Mouse (Mus musculus) kidney, postnatal 14 days (tissue): ENCODE measurements at regions not wholly inside any gene's neighbourhood (a gene's known extent, or its start where the extent isn't known, plus 50 kb on each side); places are given as distances from the start of the nearest gene placed in this dataset.
A peak's percentile ranks its signal among the peaks of the same experiment; 100 is the strongest.

ENCODE experiments used
- DNase-seq: peaks from one replicate; pipeline ENCODE4 v3.0.0; 2022; ENCODE audit warnings: mixed read lengths

DNA sequence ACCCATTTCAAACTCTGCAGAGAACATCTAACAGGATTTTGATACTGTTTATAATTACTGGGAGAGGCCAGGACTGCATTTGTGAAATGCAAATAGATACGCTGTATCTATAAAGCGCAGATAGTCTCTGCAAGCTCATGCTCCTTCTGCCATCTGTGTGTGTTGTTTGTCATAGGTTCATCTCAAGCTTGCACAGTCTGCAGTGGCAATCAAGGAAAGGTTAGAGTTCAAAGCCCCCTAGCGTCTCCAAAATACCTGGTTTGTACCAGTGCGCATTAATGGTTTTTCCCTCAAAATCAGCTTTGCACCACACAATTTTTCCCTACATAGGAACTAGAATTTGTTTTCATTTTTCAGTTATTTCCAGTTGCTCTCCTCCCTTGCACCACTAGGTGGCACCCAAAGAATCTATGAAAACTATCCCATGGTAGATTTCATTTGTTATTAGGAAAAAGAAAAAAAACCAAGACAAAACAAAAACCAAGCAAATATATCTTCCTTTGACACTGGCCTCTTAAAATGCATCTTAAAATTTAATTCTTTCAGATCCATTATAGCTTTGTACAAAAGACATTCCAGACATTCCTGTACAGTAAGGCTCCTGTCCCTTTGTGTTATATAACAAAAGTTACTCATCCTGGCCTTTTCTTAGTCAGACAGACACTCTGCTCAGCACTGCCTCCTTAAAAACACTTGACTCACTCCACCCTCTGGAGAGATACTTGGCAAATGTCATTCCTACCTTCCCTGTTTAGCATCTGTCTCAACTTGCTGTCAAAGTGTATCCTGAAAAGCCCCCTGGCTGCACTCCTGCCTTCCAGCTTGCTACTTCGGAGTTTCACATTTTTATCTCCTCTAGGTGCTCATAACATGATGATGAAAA, 92.7 kb upstream of the Rap2b start:
- DNase-seq: peak; percentile 40

DNA sequence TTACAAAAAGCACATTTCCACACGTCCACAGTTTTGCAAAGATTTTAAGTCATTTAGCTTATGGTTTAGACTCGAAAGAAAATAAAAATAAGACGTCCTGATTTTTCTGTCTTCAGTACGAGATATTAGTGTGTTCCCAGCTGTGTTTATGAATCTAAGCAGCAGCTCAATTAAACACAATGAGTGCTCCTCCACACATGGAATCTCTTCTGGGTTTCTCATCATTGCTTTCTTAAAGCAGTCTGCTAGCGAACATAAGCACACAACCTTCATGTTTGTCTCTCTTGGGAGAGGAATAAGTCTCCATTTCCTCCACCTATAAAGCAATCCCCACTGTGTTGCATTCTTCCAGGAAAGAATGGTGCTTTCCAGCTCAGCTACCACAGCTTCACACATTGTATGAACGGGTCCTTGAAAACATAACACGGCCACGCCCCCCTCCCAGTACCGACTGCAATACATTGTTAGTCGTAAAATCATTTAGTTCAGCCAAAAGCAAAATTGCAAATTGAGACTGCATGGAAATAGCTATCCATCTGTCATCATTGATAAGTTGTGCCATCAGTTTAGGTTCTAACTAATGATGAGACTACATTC, 75.4 kb upstream of the Rap2b start:
- DNase-seq: no peak

DNA sequence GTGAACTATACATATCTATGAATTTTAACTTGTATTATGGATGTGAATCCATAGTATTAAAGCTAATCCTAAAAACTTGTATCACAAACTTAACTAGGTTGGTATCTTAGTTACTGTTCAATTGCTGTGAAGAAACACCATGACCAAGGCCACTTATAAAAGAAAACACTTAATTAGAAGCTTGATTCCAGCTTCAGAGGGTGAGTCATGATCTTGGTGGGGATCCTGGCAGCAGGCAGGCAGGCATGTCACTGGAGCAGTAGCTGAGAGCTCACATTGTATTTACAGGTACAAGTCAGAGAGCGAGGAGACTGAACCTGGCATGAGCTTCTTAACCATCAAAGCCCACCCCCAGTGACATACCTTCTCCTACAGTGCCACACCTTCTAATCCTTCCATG, 73.2 kb upstream of the Rap2b start:
- DNase-seq: no peak

DNA sequence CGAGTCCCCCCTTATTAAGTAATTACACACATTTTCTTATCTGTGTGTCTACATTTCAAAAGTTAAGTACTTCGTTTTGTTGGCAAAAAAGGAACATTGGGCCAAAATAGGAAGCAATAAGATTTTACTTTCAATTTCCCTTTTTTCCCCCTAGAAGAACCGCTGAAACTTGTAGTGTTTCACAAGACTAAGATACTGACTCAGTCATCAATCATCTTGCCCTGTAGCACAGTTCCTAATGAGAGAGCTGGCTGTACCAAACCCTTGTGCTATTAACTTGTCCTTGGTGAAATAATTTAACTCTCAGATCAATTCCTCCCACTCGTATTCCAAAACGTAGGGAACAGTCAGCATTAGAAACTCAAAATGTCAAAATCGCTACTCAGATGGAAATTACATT, 66.6 kb upstream of the Rap2b start:
- no peak for DNase-seq

DNA sequence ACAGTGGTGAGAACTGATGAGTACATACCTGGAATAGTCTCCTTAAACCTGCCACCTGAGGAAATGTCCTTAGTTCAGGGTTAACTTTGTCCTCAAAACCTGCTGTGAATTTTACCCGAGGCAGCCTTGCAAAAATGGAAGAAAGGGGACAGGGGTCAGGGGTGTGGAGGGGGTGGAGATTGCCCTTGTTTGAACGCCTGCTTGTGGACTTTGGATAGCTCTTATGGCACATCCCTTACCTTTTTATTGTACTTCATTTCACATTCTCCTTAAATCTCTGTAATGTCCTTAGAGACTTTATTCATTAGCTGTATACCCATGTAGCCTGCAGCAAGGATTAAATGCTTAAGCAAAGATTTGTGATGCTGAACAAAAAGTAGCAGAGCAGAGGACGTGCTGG, 64.1 kb upstream of the Rap2b start:
- DNase-seq: no peak

DNA sequence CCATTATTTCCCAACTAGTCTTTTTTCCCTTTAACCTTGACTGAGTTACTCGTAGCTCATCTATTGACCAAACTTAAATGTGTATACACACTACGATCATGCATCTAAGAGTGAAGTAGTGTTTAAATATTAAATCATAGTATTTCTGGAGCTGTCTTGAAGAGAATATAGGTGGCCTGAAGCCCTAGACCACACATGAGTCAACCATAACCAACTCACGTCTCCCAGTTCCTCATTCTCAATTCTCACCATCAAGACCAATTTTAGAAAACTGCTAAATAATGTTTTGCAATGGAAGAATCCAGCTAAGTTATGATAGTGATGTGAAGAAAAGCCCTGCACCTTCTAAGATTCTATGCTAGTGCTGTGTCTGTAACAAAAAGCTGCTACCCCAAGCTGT, 59.2 kb upstream of the Rap2b start:
- DNase-seq: no peak

DNA sequence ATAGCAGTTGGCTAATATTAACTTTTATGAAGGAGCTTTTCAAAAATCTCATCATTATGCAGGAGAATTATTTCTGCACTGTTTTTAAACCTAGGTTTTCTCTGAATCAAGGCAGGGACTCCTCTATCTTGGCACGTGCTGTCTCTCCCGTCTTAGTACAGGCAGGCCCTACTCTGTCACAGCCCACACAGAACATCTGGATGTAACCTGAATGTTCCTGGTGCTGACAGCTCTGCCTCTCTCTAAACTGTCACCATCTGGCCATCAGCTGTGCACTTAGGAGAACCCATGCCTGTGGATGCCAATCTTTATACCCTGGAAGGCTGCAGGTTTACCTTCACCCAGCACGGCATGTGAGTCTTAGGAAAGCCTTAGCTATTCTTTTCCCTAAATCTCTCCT, 58.0 kb upstream of the Rap2b start:
- no peak for DNase-seq

DNA sequence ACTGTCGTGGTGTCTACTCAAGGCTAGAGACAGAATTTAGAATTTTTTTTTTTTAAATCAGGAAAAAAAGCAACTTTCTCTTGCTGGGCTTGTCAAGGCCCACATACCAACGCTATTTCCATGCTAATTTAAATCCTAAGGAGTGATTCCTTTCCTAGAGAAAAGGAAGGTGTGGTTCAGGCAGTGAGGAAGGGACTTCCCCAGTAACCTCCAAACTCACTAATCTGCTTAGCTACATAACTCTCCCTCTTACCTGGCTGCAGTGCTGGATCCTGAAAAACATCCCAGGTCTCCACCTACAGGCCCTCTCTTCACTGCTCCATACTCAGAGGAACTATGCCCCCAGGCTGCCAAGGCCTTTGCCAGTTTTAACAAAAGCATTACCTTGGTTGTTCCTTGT, 55.1 kb upstream of the Rap2b start:
- DNase-seq: no peak

DNA sequence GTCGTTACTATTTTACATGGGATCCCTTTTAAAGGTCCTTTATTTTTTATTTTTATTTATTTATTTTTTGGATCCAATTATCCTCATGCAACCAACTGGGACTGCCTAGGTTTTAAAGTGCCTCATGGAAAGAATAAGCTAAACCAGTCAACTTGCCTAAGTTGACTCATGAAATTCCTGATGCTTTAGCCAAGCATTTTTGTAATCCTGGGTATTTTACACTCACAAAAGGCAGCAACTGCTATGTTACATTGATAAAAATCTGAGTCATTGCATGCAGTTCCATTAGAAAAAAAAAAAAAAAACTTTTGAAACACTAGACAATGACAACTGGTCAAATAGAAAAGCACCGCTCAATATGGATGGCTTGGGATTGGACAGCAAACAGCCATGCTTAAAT, 52.7 kb upstream of the Rap2b start:
- no peak for DNase-seq

DNA sequence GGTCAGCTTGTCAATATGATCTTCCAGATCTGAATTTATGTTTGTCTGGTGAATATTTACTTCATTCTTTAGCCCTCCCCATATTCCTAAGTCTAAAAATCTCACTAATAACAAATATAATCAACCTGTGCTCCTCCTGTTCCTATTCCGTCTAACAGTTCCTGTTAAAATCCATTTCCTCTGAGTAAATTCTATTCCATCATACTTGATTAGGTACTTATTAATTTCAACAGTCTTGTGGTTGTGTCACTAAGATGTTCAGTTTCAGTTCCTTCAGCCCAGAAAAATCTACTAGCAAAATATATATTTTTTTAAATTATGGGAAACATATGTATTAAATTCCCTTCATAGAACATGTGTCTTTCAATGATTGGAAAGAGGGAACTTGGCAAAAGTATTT, 52.2 kb upstream of the Rap2b start:
- no peak for DNase-seq
